Mouse (Mus musculus): ENCODE measurements around the gene Wdr63. TPM values are rescaled to one million over a fixed set of nuclear protein-coding genes. Genes with fewer than 3 reads are reported as not detected.
"Not testable (repeated sequence)": the region's sequence is repeated elsewhere in the genome, so short reads cannot be mapped to it uniquely, and the experiment has no call there.

Gene Wdr63
- polyA plus RNA-seq, 1 experiment from 2014 or later, result 0.81 TPM

DNA sequence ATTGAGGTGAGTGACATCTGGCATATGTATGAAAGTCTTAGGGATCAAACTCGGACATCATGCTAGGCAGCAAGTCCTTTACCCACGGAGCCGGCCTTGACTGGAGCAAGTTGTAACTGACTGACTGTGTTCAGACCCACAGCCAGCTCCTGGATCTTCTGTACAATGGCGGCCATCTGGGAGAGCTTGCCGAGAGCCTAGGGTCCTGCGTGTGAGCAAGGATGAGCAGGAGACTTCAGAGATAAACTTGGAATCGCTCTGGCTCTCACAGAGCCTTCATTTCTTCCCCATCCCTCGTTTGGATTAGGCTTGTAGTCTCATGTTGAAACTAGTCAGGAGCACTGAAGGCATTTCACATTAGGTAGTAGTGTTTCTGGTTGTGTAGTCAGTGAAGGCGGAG is 85.7 kb downstream of the Wdr63 start:
- Histone ChIP-seq H3K4me3 (no peak overlapping the region), H3K9ac (no peak overlapping the region), H3K27ac (no peak overlapping the region), H3K4me1 (peaks cover 12% of the 10 kb centered on the region), H3K4me2 (no peak overlapping the region), H3K27me3 (no peaks in the 10 kb centered on the region), H3K36me3 (ENCODE audit: poor library complexity, severe bottlenecking) (no peaks in the 10 kb centered on the region), H3K9me3 (replicated peaks) (no peaks in the 10 kb centered on the region)
- ATAC-seq, result no peak
- WGBS, result 93% methylated on average over 9 of the region's 9 CpGs

DNA sequence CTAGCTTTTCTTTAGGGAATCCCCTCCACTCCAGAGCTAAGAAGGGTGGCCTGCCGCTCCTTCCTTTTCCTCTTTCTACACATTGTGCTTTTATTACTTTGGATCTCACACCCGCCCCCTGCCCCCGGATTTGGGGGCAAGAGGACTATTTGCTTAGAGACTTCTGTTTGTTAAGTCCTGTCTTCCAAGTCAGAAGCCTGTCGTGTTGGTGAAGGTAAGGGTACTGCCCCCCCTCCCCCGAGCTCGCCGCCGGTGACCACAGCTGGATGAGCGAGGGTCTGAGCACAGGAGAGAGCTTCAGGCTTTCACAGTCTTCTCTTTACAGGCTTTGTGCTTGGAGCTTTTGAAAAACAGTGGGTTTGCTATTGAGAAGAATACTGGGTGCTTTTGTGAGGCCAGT is 90.4 kb downstream of the Wdr63 start:
- Histone ChIP-seq H3K9me3 (replicated peaks) (no peaks in the 10 kb centered on the region), H3K4me2 (no peak overlapping the region), H3K4me3 (no peak overlapping the region), H3K9ac (no peak overlapping the region), H3K36me3 (ENCODE audit: poor library complexity, severe bottlenecking) (peaks cover 6% of the 10 kb centered on the region), H3K27ac (no peak overlapping the region), H3K27me3 (no peaks in the 10 kb centered on the region), H3K4me1 (peaks cover 13% of the 10 kb centered on the region)
- no peak for ATAC-seq
- 35% methylated on average over 9 of the region's 9 CpGs for WGBS

DNA sequence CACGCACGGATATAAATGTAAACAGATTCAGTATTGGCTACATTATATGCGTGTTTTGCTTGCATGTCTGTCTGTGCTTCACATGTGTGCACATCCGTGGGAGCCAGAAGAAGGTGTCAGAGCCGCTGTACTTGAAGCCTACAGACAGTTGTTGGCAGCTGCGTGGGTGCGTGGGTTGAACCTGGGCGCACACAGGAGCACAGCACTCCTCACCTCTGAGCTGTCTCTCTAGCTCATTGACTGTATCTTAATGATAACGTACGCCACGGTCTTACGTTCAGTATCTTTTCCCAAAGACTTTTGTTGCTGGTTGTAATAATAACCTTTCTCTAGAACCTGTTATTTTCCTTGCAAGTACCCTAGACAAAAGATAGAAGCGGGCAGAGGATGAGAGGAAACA is 91.0 kb downstream of the Wdr63 start:
- Histone ChIP-seq H3K4me3 (no peak overlapping the region), H3K9ac (no peak overlapping the region), H3K27ac (no peak overlapping the region), H3K4me1 (peaks cover 13% of the 10 kb centered on the region), H3K4me2 (no peak overlapping the region), H3K27me3 (no peaks in the 10 kb centered on the region), H3K9me3 (replicated peaks) (no peaks in the 10 kb centered on the region), H3K36me3 (ENCODE audit: poor library complexity, severe bottlenecking) (peaks cover 6% of the 10 kb centered on the region)
- ATAC-seq, result no peak
- 86% methylated on average over 13 of the region's 13 CpGs for WGBS

DNA sequence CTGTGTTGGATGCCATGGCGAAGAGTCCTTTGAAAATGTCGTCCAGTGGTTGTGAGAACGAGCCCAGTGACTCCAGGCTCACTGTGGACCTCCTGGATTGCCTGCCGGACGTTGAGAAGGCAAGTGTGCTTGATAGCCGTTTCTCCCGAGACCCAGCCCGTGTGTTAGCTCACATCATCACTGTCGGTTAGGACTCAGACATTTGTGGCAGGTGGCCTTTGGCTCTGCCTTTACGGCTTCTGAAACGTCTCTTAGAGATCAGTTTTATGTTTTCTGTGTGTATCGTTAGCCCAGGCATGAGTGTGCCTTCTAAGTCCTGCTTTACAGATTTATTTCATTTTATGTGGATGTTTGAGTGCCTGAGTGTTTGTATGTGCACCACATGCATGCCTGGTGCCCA is 93.6 kb downstream of the Wdr63 start:
- H3K4me1 ChIP-seq, result peaks cover 8% of the 10 kb centered on the region
- no peak for ATAC-seq
- H3K4me3 ChIP-seq, result no peak overlapping the region
- 95% methylated on average over 12 of the region's 12 CpGs for WGBS
- no peaks in the 10 kb centered on the region for H3K27me3 ChIP-seq
- H3K9ac ChIP-seq, result no peak overlapping the region
- H3K27ac ChIP-seq, result no peak overlapping the region
- peaks cover 6% of the 10 kb centered on the region for H3K36me3 ChIP-seq (ENCODE audit: poor library complexity, severe bottlenecking)
- no peak overlapping the region for H3K4me2 ChIP-seq
- H3K9me3 ChIP-seq (replicated peaks), result no peaks in the 10 kb centered on the region

DNA sequence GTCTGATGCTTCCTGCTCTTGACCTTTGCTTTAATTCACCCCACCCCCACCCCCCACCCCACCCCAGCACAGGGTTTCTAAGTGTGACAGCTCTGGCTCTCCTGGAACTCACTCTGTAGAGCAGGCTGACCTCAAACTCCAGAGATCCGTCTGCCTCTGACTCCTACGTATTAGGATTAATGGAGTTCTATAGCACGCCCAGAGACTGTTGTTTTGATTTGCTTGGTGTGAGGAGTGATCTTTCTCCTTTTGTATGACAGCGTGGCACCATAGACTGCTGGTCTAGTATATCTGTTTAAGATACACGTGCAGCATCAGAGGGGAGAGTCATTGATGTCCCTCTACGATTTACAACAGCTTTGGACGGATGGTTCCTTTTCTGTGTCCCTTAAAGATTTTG is 94.4 kb downstream of the Wdr63 start:
- H3K36me3 ChIP-seq (ENCODE audit: poor library complexity, severe bottlenecking), result peaks cover 6% of the 10 kb centered on the region
- H3K4me1 ChIP-seq, result peaks cover 6% of the 10 kb centered on the region
- no peak for ATAC-seq
- no peaks in the 10 kb centered on the region for H3K9me3 ChIP-seq (replicated peaks)
- WGBS, result 91% methylated on average over 7 of the region's 7 CpGs
- no peak overlapping the region for H3K4me3 ChIP-seq
- H3K9ac ChIP-seq, result no peak overlapping the region
- no peaks in the 10 kb centered on the region for H3K27me3 ChIP-seq
- no peak overlapping the region for H3K4me2 ChIP-seq
- H3K27ac ChIP-seq, result no peak overlapping the region

DNA sequence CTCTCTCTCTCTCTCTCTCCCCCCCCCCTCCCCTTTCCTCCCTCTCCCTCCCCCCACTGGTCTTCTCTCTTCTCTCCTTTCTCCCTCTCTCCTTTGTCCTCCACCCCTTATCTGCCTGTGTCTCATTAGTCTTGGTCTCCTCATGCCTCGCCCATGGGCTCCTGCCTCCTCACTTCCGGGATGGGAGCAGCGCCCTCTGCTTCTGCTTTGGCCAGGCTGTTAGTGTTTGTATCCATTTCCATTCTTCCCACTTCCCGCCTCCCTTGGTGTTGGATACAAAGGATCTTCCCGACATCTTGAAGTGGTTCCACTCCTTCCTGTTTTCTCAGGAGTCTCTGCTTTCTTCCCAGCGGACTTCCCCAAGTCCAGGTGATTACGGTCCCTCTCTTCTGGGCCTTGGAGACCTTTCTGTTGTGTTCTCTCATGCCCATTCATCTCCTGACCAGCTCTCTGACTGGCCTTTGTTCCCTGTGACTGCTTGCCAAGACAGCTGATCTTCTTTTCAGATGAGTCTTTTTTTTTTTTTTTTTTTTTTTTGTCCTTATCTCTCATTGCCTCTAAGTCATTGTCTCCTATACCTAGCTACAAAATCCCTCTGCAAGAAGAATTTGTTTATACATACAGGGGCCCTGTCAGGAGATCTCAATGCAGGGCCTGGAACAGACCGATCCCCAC is 96.2 kb downstream of the Wdr63 start:
- no peak overlapping the region for H3K27ac ChIP-seq
- no peak overlapping the region for H3K9ac ChIP-seq
- H3K4me1 ChIP-seq, result no peaks in the 10 kb centered on the region
- no peaks in the 10 kb centered on the region for H3K27me3 ChIP-seq
- H3K9me3 ChIP-seq (replicated peaks), result no peaks in the 10 kb centered on the region
- ATAC-seq, result no peak
- 74% methylated on average over 8 of the region's 8 CpGs for WGBS
- H3K4me3 ChIP-seq, result no peak overlapping the region
- H3K4me2 ChIP-seq, result no peak overlapping the region
- H3K36me3 ChIP-seq (ENCODE audit: poor library complexity, severe bottlenecking), result peaks cover 9% of the 10 kb centered on the region

DNA sequence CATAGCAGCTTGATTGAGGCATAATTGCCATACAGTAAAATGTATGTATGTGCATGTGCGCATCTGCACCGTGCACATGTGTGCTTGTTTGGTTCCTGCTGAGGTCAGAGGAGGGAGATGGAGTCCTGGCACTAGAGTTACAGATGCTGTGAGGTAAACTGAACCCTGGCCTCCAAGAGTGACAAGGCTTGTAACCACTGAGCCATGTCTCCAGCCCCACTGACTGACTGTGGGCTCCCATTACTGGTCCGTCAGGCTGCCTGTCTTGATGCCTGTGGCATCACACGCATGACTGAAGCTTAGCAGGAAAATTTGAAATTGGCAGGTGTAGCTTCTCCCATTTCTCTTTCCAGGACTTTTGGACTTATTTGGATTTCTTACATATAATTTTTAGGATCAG is 97.2 kb downstream of the Wdr63 start:
- no peak overlapping the region for H3K9ac ChIP-seq
- peaks cover 9% of the 10 kb centered on the region for H3K36me3 ChIP-seq (ENCODE audit: poor library complexity, severe bottlenecking)
- no peak overlapping the region for H3K4me2 ChIP-seq
- no peak for ATAC-seq
- H3K9me3 ChIP-seq (replicated peaks), result no peaks in the 10 kb centered on the region
- no peak overlapping the region for H3K27ac ChIP-seq
- no peaks in the 10 kb centered on the region for H3K4me1 ChIP-seq
- H3K27me3 ChIP-seq, result no peaks in the 10 kb centered on the region
- no peak overlapping the region for H3K4me3 ChIP-seq
- 88% methylated on average over 4 of the region's 4 CpGs for WGBS

DNA sequence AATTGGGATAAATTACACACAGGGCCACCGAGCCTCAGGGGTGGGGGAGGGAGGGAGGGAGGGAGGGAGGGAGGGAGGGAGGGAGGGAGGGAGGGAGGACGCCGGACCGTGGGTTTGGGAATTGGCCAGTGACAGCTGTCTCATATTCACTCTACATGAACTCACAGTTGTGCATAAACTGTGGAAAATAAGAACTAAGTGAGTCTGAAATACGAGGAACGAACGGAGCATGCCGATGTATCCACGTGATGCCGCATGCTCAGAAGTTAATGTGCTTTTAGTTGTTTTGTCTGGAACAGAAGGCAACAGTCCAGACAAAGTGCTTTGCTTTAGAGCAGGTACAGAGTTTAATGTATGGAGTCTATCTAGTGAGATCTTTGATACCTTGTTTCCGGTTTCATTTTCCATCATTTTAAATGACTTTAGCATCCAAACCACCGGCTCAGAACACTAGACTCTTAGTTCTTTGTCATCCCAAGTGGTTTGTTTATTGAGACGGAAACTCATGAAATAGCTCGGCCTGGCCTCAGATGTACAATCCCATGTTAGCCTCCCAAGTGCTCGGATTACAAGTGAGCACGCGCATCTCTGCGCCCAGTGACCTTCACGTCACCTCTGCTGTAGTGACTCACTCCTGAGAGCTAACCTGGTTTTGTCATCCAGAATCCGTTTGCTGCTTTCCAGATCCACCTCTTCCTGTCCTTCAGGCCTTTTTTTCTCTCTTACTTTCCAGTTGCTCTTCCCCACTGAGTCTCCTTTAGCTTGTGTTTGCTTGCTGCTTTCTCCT is 97.9 kb downstream of the Wdr63 start:
- 81% methylated on average over 19 of the region's 20 CpGs for WGBS
- Histone ChIP-seq H3K9me3 (replicated peaks) (no peaks in the 10 kb centered on the region), H3K9ac (no peak overlapping the region), H3K27me3 (no peaks in the 10 kb centered on the region), H3K4me1 (no peaks in the 10 kb centered on the region), H3K4me3 (no peak overlapping the region), H3K27ac (no peak overlapping the region), H3K4me2 (no peak overlapping the region), H3K36me3 (ENCODE audit: poor library complexity, severe bottlenecking) (peaks cover 9% of the 10 kb centered on the region)
- ATAC-seq, result no peak

DNA sequence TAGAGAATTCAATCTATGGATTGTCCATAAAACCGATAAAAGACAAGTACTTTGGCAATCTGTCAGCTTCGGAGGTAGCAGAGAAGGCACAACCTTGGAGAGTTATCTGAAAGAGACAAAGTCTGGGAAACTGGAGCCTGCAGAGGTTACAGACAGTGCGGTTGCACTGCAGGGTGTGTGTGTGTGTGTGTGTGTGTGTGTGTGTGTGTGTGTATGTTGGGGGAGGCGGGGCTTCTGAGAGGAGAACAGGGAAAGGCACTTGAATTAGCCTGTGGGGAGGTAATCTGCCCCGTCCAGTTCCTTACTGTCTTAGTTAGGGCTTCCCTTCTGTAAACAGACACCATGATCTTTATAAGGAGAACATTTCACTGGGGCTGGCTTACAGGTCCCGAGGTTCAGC is 100.1 kb downstream of the Wdr63 start:
- WGBS, result 88% methylated on average over 5 of the region's 6 CpGs
- H3K27ac ChIP-seq, result no peak overlapping the region
- no peak overlapping the region for H3K9ac ChIP-seq
- no peaks in the 10 kb centered on the region for H3K27me3 ChIP-seq
- no peak for ATAC-seq
- H3K4me2 ChIP-seq, result no peak overlapping the region
- H3K4me1 ChIP-seq, result no peaks in the 10 kb centered on the region
- no peaks in the 10 kb centered on the region for H3K9me3 ChIP-seq (replicated peaks)
- H3K36me3 ChIP-seq (ENCODE audit: poor library complexity, severe bottlenecking), result peaks cover 7% of the 10 kb centered on the region
- no peak overlapping the region for H3K4me3 ChIP-seq

DNA sequence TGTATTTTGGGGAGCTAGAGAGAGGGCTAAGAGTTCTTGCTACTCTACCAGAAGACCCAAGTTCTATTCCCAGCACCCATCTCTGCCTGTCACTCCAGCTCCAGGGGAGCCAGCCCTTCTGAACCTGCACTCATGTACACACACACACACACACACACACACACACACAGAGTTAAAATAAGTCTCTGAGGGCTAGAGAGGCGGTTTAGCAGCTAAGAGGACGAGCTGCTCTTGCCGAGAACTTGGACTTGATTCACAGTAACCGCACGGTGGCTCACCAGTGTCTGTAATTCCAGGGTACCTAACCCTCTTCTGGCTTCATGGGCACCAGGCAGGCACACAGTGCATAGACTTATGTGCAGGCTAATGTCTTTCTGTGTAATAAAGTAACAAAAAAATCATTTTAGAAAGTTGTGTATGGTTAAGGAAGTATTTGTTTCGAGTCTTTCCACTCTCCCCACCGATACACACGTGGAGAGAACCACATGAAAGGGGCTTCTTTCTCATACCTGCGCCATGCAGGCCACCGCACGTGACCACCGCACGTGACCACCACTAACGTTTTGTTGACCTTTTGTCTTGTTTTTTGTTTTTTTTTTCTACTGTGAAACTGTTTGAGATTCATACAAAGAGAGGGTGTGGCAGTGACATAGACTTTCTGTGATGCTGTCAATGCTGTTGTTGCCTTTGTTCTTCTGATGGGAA is 103.4 kb downstream of the Wdr63 start:
- Histone ChIP-seq H3K27me3 (no peaks in the 10 kb centered on the region), H3K4me2 (no peak overlapping the region), H3K27ac (no peak overlapping the region), H3K9me3 (replicated peaks) (no peaks in the 10 kb centered on the region), H3K9ac (no peak overlapping the region), H3K4me3 (no peak overlapping the region), H3K36me3 (ENCODE audit: poor library complexity, severe bottlenecking) (peaks cover 29% of the 10 kb centered on the region), H3K4me1 (no peaks in the 10 kb centered on the region)
- WGBS, result 95% methylated on average over 14 of the region's 14 CpGs
- ATAC-seq, result no peak

DNA sequence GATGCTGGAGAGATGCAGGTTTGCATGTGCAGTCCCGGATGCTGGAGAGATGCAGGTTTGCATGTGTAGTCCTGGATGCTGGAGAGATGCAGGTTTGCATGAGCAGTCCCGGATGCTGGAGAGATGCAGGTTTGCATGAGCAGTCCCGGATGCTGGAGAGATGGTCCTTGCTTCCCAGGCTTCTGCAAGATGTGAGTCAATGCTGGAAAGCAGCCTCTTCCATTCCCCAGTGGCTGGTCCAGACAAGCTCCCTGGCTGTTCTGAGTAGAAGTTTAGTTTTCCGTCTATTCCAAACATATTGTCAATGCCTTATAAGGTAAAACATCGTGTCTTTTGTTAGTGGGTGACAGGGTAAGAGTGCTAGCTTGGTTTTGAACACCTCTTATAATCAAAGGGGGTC is 111.4 kb downstream of the Wdr63 start:
- H3K9me3 ChIP-seq (replicated peaks), result not testable (repeated sequence)

DNA sequence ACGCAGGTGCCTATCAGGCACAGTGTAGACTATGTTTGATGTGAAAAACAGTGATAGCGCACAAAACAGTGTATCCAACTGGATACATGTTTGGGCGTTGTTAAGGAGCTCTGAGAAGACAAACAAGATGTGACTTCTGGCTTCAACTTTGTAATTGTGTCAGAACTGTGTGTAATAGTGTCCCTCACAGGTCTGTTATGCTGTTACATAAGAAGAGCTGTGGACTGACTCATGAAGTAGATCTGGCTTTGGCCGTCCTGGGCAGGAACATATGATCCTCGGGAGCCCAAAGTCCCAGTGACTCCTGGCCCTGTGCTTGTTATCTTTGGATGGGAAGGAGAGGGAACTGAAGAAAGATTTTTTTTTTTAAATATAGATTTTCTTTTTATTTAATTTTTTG is 112.4 kb downstream of the Wdr63 start:
- Histone ChIP-seq H3K9ac (no peak overlapping the region), H3K4me2 (no peak overlapping the region), H3K9me3 (replicated peaks) (no peaks in the 10 kb centered on the region), H3K27me3 (no peaks in the 10 kb centered on the region), H3K36me3 (ENCODE audit: poor library complexity, severe bottlenecking) (peaks cover 12% of the 10 kb centered on the region; the same call in 1 of the 2 replicates), H3K4me3 (no peak overlapping the region), H3K4me1 (no peaks in the 10 kb centered on the region), H3K27ac (no peak overlapping the region)
- 92% methylated on average over 5 of the region's 5 CpGs for WGBS
- no peak for ATAC-seq

More for the DNA sequence above, 111.4 kb downstream of the Wdr63 start:
- not testable (repeated sequence) for H3K9ac ChIP-seq, H3K27ac ChIP-seq, H3K4me2 ChIP-seq, H3K4me3 ChIP-seq, H3K27me3 ChIP-seq, ATAC-seq, H3K4me1 ChIP-seq
- H3K36me3 ChIP-seq (ENCODE audit: poor library complexity, severe bottlenecking), result peaks cover 19% of the 10 kb centered on the region
- WGBS, result 87% methylated on average over 5 of the region's 5 CpGs
